Mouse (Mus musculus) liver, embryonic 11.5 days (tissue): ENCODE data around the gene Shroom1. TPM values are rescaled to one million over a fixed set of nuclear protein-coding genes. Genes with fewer than 3 reads are reported as not detected.
A peak's percentile ranks its signal among the peaks of the same experiment; 100 is the strongest.

Source experiments
- ATAC-seq: fragments of 200-750 bp; cut with Nextera tagmentation; replicated peaks from 2 replicates; pipeline ENCODE4 v1.8.0; 2017; ENCODE audit warnings: moderate number of reproducible peaks, mild to moderate bottlenecking, moderate TSS enrichment, moderate library complexity; ENCODE audit not compliant: low FRiP score
- DNase-seq: peaks from one replicate; pipeline ENCODE4 v3.0.0-alpha.2; 2017; ENCODE audit warnings: low spot score
- H3K27ac ChIP-seq: fragments of 300-500 bp; sonication (generic); 2 replicates; pipeline ENCODE4 v1.5.1; 2014; ENCODE audit warnings: mild to moderate bottlenecking, low read depth, low read length, control low read depth
- H3K27me3 ChIP-seq: fragments of 300-500 bp; sonication (generic); replicated peaks from 2 replicates; pipeline ENCODE4 v1.6.1; 2014; ENCODE audit warnings: low read length, mixed read lengths; ENCODE audit not compliant: control insufficient read depth, insufficient read depth
- H3K36me3 ChIP-seq: fragments of 300-500 bp; sonication (generic); 2 replicates; pipeline ENCODE4 v1.6.1; 2014; ENCODE audit warnings: mild to moderate bottlenecking, low read length, moderate library complexity, mixed read lengths; ENCODE audit not compliant: control insufficient read depth, insufficient read depth
- H3K4me1 ChIP-seq: fragments of 300-500 bp; sonication (generic); replicated peaks from 2 replicates; pipeline ENCODE4 v1.6.1; 2014; ENCODE audit warnings: low read length, mixed read lengths; ENCODE audit not compliant: control insufficient read depth, insufficient read depth
- H3K4me2 ChIP-seq: fragments of 300-500 bp; sonication (generic); 2 replicates; pipeline ENCODE4 v1.6.1; 2014; ENCODE audit warnings: mild to moderate bottlenecking, control low read depth, moderate library complexity
- H3K4me3 ChIP-seq: fragments of 300-500 bp; sonication (generic); 2 replicates; pipeline ENCODE4 v1.5.1; 2014; ENCODE audit warnings: low read depth, low read length, control low read depth
- H3K9ac ChIP-seq: fragments of 300-500 bp; sonication (generic); 2 replicates; pipeline ENCODE4 v1.6.1; 2014; ENCODE audit warnings: low read depth, low read length, control low read depth
- H3K9me3 ChIP-seq: fragments of 300-500 bp; sonication (generic); 2 replicates; pipeline ENCODE4 v1.6.1; 2016; ENCODE audit warnings: low read length, inconsistent platforms, mixed read lengths; ENCODE audit not compliant: control insufficient read depth
- WGBS: fragments of 180-500 bp; shearing (Covaris S2); extraction: QIAGEN DNeasy Blood & Tissue Kit; methylation state at CpG from one replicate; pipeline ENCODE4 v1.1.7; 2014; 5-methylcytosine and 5-hydroxymethylcytosine counted together
- polyA plus RNA-seq: library from polyadenylated mRNA; unstranded; fragments of >200 nt; fragmentation: Nextera tagmentation; extraction: Ambion mirVana; gene quantifications from 2 replicates; pipeline ENCODE4 v1.2.1, GENCODE M21; 2014

Shroom1 gene
- 2.6 and 2.7 TPM in 2 replicates for polyA plus RNA-seq

DNA sequence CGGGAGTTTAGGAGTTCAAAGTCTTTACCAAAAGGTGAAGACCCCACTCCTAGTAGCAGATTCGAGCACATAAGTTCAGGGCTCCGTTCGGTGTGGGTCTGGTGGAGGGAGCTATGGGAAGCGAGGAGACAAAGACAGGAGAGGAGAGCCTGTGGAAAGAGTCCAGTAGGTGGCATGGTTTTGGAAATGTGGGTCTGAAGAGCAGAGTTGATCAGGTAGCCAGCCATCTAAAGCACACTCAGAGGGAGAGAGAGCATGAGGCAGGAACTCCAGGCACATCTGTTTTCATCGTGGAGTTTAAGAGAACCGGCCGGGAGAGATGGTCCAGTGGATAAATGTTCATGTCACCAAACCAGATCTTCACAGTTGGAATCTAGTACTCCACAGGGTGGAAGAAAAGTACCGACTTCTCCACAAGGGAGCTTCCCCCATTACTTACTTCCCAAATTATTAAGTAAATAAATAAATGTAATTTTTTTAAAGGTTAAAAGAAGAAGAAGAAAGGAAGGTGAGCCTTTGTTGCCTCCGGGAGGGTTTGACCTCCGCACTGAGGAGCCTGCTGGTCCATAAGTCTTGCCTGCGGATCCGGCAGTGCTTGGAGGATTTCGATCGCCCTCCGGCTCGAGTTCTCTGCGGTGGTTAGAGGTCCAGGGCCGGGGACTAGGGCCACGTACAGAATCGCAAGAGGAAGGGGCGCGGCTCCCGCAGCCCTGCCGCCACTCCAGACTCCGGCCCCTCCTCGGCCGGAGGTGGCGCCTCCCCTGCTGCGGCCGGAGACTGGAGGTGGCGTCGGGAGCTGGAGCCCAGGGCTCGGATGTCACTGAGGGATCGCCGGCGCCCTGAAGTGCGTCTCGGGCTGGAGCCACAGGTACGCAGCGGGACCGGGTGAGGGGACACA is at the start of gene Shroom1, which contains the start of gene Gm10447:
Gene Shroom1 (plus strand): TSS at position 732 of the 898 bp plus-strand sequence.
Gene Gm10447 (minus strand): TSS at position 637 of the 898 bp plus-strand sequence.
- Histone ChIP-seq H3K27ac (peak within 1 kb of the TSS; percentile 30; the same call in 1 of the 2 replicates), H3K27me3 (peaks cover 22% of the 10 kb centered on the region), H3K4me3 (peak within 1 kb of the TSS; percentile 61), H3K9me3 (no peaks in the 10 kb centered on the region), H3K4me2 (peak within 1 kb of the TSS; percentile 93), H3K4me1 (no peaks in the 10 kb centered on the region; the same call in 1 of the 2 replicates), H3K9ac (peak within 1 kb of the TSS; percentile 63), H3K36me3 (no peaks in the 10 kb centered on the region)
- 4% methylated on average over 42 of the region's 42 CpGs for WGBS
- ATAC-seq (peak; percentile 74), DNase-seq (peak; percentile 63)

DNA sequence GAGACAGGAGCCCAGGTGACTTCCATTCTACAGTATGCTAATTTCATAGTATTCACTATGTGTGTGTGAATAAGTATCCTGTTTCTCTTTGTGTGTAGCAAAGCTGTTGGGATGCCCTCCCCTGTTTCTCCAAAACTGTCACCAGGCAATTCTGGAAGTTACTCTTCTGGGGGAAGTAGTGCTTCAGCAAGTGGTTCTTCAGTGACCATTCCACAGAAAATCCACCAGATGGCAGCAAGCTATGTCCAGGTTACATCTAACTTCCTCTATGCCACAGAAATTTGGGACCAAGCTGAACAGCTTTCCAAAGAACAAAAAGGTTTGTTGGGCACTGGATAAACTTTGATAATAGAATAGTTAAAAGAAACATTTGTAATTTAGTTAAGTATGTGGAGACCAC is 45.3 kb upstream of the Shroom1 start:
- DNase-seq (peak; percentile 20), ATAC-seq (no peak)
- Histone ChIP-seq H3K36me3 (peaks cover 43% of the 10 kb centered on the region), H3K27ac (no peak overlapping the region), H3K9me3 (no peaks in the 10 kb centered on the region), H3K9ac (no peak overlapping the region), H3K27me3 (no peaks in the 10 kb centered on the region), H3K4me2 (no peak overlapping the region), H3K4me3 (no peak overlapping the region), H3K4me1 (no peaks in the 10 kb centered on the region)

DNA sequence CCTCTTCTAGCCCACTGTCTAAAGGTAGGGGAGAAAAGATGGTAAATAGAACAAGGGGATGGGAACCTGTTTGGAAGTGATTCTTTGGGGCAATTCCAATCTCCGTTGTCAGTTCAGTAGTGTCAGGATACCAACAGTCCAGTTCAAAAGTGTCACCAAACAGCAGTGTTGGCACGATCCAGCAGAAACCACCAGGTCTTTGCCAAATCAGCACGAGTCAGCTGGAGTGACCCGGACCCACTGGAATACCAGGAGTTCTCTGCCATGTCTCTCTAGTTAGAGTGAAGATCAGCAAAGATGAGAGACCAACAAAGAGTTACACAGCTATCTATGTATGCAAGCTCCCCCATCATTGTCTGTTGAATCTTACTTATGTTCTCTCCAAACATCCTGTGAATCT is 43.1 kb upstream of the Shroom1 start:
- no peaks in the 10 kb centered on the region for H3K9me3 ChIP-seq
- H3K27ac ChIP-seq, result no peak overlapping the region
- no peak overlapping the region for H3K4me3 ChIP-seq
- no peaks in the 10 kb centered on the region for H3K27me3 ChIP-seq
- H3K4me2 ChIP-seq, result no peak overlapping the region
- H3K4me1 ChIP-seq, result no peaks in the 10 kb centered on the region
- 85% methylated on average over 4 of the region's 4 CpGs for WGBS
- H3K36me3 ChIP-seq, result peaks cover 44% of the 10 kb centered on the region
- ATAC-seq (no peak), DNase-seq (no peak)
- H3K9ac ChIP-seq, result no peak overlapping the region

DNA sequence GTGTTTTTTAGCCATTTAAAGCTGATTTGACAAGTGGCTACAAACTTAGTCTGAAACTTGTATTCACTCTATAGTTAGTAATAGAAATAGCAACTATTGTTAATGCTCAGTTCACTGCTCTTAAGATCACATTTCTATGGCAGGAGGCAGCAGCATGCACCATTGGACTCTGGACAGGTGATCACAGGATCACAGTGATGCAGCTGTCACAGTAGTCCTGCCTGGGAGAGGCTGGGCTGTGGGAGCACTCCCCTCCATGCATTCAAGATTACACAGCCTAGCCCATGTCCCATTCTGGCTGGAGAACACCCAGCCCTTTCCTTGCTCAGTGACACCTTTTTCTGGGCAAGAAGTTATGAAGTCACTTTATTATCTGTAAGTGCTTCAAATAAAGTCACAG is 39.0 kb upstream of the Shroom1 start:
- DNase-seq, result no peak
- Histone ChIP-seq H3K36me3 (peaks cover 26% of the 10 kb centered on the region), H3K27ac (no peak overlapping the region), H3K4me3 (no peak overlapping the region), H3K4me1 (no peaks in the 10 kb centered on the region), H3K27me3 (no peaks in the 10 kb centered on the region), H3K9ac (no peak overlapping the region), H3K4me2 (no peak overlapping the region), H3K9me3 (no peaks in the 10 kb centered on the region)
- ATAC-seq, result no peak

DNA sequence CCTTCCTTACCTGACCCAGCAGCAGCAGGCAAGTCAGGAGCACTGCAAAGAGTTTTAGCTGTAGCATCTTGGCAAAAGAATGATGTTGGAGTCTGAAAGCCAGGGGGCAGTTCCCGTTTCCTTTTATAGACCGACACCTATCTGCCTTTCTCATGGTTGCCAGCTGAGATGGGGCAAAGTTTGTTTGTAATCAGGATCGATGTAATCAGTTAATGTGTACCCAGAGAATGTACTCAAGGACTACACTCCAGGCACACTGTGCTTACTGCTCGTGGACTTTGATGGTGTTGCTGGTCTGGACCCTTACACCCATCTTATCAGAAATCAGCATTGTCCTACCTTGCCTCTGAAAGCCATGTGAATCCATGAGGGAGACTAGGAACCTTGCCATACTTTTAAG is 34.0 kb upstream of the Shroom1 start, which contains the start of gene Leap2:
Gene Leap2 (minus strand): TSS at position 135 of the 400 bp plus-strand sequence.
- Histone ChIP-seq H3K27me3 (no peaks in the 10 kb centered on the region), H3K4me1 (no peaks in the 10 kb centered on the region), H3K9me3 (no peaks in the 10 kb centered on the region), H3K9ac (no peak within 1 kb of the TSS), H3K27ac (peak within 1 kb of the TSS; percentile 58), H3K36me3 (peaks cover under 1% of the 10 kb centered on the region; the same call in 1 of the 2 replicates), H3K4me3 (no peak within 1 kb of the TSS), H3K4me2 (peak within 1 kb of the TSS; percentile 38)
- DNase-seq (no peak), ATAC-seq (peak; percentile 60; the same call in 1 of the 2 replicates)
- 68% methylated on average over 4 of the region's 4 CpGs for WGBS

DNA sequence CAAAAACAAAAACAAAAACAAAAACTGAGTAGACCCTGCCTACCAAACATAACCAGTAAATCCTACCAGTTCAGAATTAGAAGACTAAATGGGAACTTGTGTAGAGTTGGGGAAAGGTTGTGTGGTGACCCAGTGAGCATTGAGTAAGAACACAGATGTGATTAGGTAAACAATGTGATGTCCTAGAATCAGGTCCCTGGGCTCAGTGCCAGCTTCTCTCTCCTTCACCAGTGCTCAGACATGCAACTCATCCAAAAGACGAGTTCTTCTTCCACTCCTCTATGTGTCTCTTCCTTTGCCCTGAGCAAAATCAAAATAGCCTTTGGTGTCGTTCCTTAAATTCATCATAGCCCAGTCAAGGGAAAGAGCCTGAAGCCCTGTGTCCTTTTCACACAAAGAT is 32.2 kb upstream of the Shroom1 start:
- Histone ChIP-seq H3K4me3 (no peak overlapping the region), H3K36me3 (peaks cover 8% of the 10 kb centered on the region; the same call in 1 of the 2 replicates), H3K4me1 (peaks cover 5% of the 10 kb centered on the region; the same call in 1 of the 2 replicates), H3K9ac (no peak overlapping the region), H3K27me3 (no peaks in the 10 kb centered on the region), H3K9me3 (no peaks in the 10 kb centered on the region), H3K27ac (no peak overlapping the region), H3K4me2 (no peak overlapping the region)
- DNase-seq (no peak), ATAC-seq (no peak)
- WGBS, result 80% methylated on average over 2 of the region's 2 CpGs

DNA sequence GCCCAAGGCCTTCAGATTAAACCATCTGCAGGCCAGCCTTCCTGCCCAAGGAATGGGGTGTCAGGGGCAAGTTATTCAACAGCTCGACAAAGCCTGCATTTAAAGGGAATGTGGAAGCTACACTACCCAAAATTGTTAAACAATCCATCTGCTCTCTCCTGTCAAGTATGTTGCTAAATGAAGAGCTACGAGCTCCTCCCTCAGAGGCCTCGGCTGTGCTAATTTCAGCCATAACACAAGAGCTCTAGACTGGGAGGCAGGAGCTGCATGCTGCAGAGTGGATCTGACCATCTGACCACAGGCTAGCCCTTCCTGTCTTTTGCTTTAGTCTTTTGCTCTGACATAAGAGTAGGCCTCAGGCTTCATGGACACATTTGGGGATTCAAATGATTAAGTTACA is 31.8 kb upstream of the Shroom1 start:
- H3K27me3 ChIP-seq, result no peaks in the 10 kb centered on the region
- no peaks in the 10 kb centered on the region for H3K9me3 ChIP-seq
- H3K27ac ChIP-seq, result no peak overlapping the region
- ATAC-seq, result no peak
- no peak overlapping the region for H3K4me2 ChIP-seq
- DNase-seq, result no peak
- WGBS, result 68% methylated on average over 3 of the region's 3 CpGs
- H3K4me3 ChIP-seq, result no peak overlapping the region
- peaks cover 8% of the 10 kb centered on the region; the same call in 1 of the 2 replicates for H3K36me3 ChIP-seq
- peaks cover 5% of the 10 kb centered on the region; the same call in 1 of the 2 replicates for H3K4me1 ChIP-seq
- H3K9ac ChIP-seq, result no peak overlapping the region

DNA sequence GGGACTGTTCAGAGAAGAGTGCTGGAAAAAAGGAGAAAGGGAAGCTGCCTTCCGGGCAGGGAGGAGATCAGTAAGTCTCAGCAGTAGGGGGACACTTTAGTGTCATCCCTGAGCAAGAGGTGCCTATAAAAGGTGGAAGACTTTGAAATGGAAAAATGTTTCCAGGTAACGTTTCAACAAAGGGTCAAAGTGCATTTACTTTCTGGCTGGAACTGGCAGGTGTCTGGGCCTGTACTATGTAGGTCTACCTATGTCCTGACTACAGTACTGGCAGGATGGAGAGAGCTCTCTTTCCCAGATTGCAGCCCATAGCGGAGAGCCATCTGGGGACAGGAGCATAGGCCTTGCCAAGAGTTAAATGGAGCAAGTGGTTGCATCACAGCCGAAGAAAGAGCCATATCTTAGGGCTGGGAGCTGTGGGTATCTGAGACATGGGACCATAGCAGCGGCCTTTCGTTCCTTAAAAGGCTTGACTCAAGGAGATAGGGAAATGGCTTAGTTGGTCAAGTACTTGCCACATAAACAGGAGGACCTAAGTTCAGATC is 31.2 kb upstream of the Shroom1 start:
- H3K9me3 ChIP-seq, result no peaks in the 10 kb centered on the region
- H3K4me2 ChIP-seq, result no peak overlapping the region
- H3K9ac ChIP-seq, result no peak overlapping the region
- ATAC-seq (no peak), DNase-seq (no peak)
- no peaks in the 10 kb centered on the region for H3K27me3 ChIP-seq
- 78% methylated on average over 6 of the region's 6 CpGs for WGBS
- H3K36me3 ChIP-seq, result peaks cover 8% of the 10 kb centered on the region; the same call in 1 of the 2 replicates
- peaks cover 5% of the 10 kb centered on the region; the same call in 1 of the 2 replicates for H3K4me1 ChIP-seq
- H3K4me3 ChIP-seq, result no peak overlapping the region
- no peak overlapping the region for H3K27ac ChIP-seq
